Mouse (Mus musculus) CD8-positive naive resting alpha-beta T cell, adult 2 months (primary cell): ENCODE results near the gene Cdc42ep4.

ENCODE experiments used
- DNase-seq, 2 experiments: peaks; one replicate each; pipeline ENCODE4 v3.0.0; 2022; ENCODE audit warnings: low read depth in 2 of 2, low spot score in 2 of 2

Gene Cdc42ep4

GRCm38 (mm10) chr11:113725235-113726048 lies 26.2 kb downstream of the Cdc42ep4 start:
- no peak for DNase-seq

GRCm38 (mm10) chr11:113722405-113723090 lies 29.1 kb downstream of the Cdc42ep4 start:
- DNase-seq: no peak

GRCm38 (mm10) chr11:113717767-113718424 lies 33.8 kb downstream of the Cdc42ep4 start:
- DNase-seq: no peak

GRCm38 (mm10) chr11:113716132-113716531 lies 35.5 kb downstream of the Cdc42ep4 start:
- no peak for DNase-seq

- no peak for DNase-seq
Measured at GRCm38 (mm10) chr11:113715078-113715674, 36.5 kb downstream of the Cdc42ep4 start.

GRCm38 (mm10) chr11:113711061-113711460 lies 40.6 kb downstream of the Cdc42ep4 start:
- DNase-seq: no peak

- DNase-seq: no peak
Measured at GRCm38 (mm10) chr11:113710257-113710777, 41.4 kb downstream of the Cdc42ep4 start.

GRCm38 (mm10) chr11:113709731-113710256 lies 41.9 kb downstream of the Cdc42ep4 start, which contains the start of gene Cpsf4l:
Gene Cpsf4l, minus strand, starts transcription at chr11:113710017.
- no peak for DNase-seq

GRCm38 (mm10) chr11:113709272-113709671 lies 42.4 kb downstream of the Cdc42ep4 start:
- no peak for DNase-seq

GRCm38 (mm10) chr11:113708629-113709213 lies 43.0 kb downstream of the Cdc42ep4 start:
- DNase-seq: no peak

GRCm38 (mm10) chr11:113705966-113706652 lies 45.6 kb downstream of the Cdc42ep4 start:
- no peak for DNase-seq

- peak; percentile 63 to 67 for DNase-seq
Measured at GRCm38 (mm10) chr11:113703758-113704157, 47.9 kb downstream of the Cdc42ep4 start.

GRCm38 (mm10) chr11:113699643-113700042 lies 52.0 kb downstream of the Cdc42ep4 start:
- DNase-seq: no peak

- no peak for DNase-seq
Measured at GRCm38 (mm10) chr11:113698013-113698545, 53.6 kb downstream of the Cdc42ep4 start.

- DNase-seq: no peak
Measured at GRCm38 (mm10) chr11:113697571-113697970, 54.1 kb downstream of the Cdc42ep4 start.

- no peak for DNase-seq
Measured at GRCm38 (mm10) chr11:113691851-113692250, 59.8 kb downstream of the Cdc42ep4 start.

GRCm38 (mm10) chr11:113691318-113691717 lies 60.4 kb downstream of the Cdc42ep4 start:
- DNase-seq: no peak

- DNase-seq: no peak
Measured at GRCm38 (mm10) chr11:113690506-113690905, 61.2 kb downstream of the Cdc42ep4 start.

- no peak for DNase-seq
Measured at GRCm38 (mm10) chr11:113687031-113687430, 64.7 kb downstream of the Cdc42ep4 start.
